Mouse (Mus musculus) fibroblast of lung, adult 2 months (primary cell): ENCODE data around the gene Primpol.
"Not testable (repeated sequence)": the region's sequence is repeated elsewhere in the genome, so short reads cannot be mapped to it uniquely, and the experiment has no call there.

Source experiments
- DNase-seq: peaks from one replicate; pipeline ENCODE4 v3.0.0-alpha.2; 2011; ENCODE audit warnings: low read depth

Primpol gene

GRCm38 (mm10) chr8:46603587-46603986 is 13.4 kb downstream of the Primpol start:
- no peak for DNase-seq

GRCm38 (mm10) chr8:46600959-46601707 is 15.9 kb downstream of the Primpol start:
- DNase-seq, result no peak

- DNase-seq, result no peak
Observed at GRCm38 (mm10) chr8:46599314-46599904, 17.6 kb downstream of the Primpol start.

GRCm38 (mm10) chr8:46598753-46599152 is 18.3 kb downstream of the Primpol start:
- DNase-seq, result no peak

- no peak for DNase-seq
Observed at GRCm38 (mm10) chr8:46598114-46598513, 18.9 kb downstream of the Primpol start.

GRCm38 (mm10) chr8:46597411-46597810 is 19.6 kb downstream of the Primpol start:
- no peak for DNase-seq

GRCm38 (mm10) chr8:46596530-46596929 is 20.5 kb downstream of the Primpol start:
- no peak for DNase-seq

- no peak for DNase-seq
Observed at GRCm38 (mm10) chr8:46595593-46595992, 21.4 kb downstream of the Primpol start.

- DNase-seq, result no peak
Observed at GRCm38 (mm10) chr8:46593772-46594171, 23.2 kb downstream of the Primpol start.

GRCm38 (mm10) chr8:46593067-46593466 is 23.9 kb downstream of the Primpol start:
- DNase-seq, result no peak

- DNase-seq, result no peak
Observed at GRCm38 (mm10) chr8:46588663-46589062, 28.3 kb downstream of the Primpol start.

GRCm38 (mm10) chr8:46587911-46588310 is 29.1 kb downstream of the Primpol start:
- DNase-seq, result no peak

- DNase-seq, result no peak
Observed at GRCm38 (mm10) chr8:46585576-46585975, 31.4 kb downstream of the Primpol start.

- DNase-seq, result not testable (repeated sequence)
Observed at GRCm38 (mm10) chr8:46584328-46584727, 32.7 kb downstream of the Primpol start.

- DNase-seq, result no peak
Observed at GRCm38 (mm10) chr8:46578794-46579193, 38.2 kb downstream of the Primpol start.

GRCm38 (mm10) chr8:46573964-46574363 is 43.0 kb downstream of the Primpol start:
- no peak for DNase-seq

GRCm38 (mm10) chr8:46573446-46573845 is 43.6 kb downstream of the Primpol start:
- no peak for DNase-seq

- no peak for DNase-seq
Observed at GRCm38 (mm10) chr8:46570673-46571072, 46.3 kb downstream of the Primpol start.

- DNase-seq, result no peak
Observed at GRCm38 (mm10) chr8:46569659-46570441, 47.2 kb downstream of the Primpol start.

- DNase-seq, result no peak
Observed at GRCm38 (mm10) chr8:46568942-46569341, 48.1 kb downstream of the Primpol start.

GRCm38 (mm10) chr8:46567946-46568345 is 49.1 kb downstream of the Primpol start:
- DNase-seq, result no peak

- DNase-seq, result no peak
Observed at GRCm38 (mm10) chr8:46566914-46567529, 50.0 kb downstream of the Primpol start.
